Mouse (Mus musculus): ENCODE measurements around the gene Thada. TPM values are rescaled to one million over a fixed set of nuclear protein-coding genes. Genes with fewer than 3 reads are reported as not detected.

Gene Thada
- polyA plus RNA-seq, 1 experiment from 2014 or later, result 8.1 TPM

- WGBS, result 80% methylated on average over 11 of the region's 11 CpGs
- H3K9ac ChIP-seq (ENCODE audit: low read length), result no peak overlapping the region
- H3K27me3 ChIP-seq (ENCODE audit: control insufficient read depth, insufficient read depth, low read length), result no peaks in the 10 kb centered on the region
- H3K4me2 ChIP-seq (ENCODE audit: low read length), result no peak overlapping the region
- no peak overlapping the region for H3K4me3 ChIP-seq (ENCODE audit: control insufficient read depth in 1 of 2, insufficient read depth in 1 of 2, low read depth in 1 of 2, low read length in 2 of 2)
- H3K4me1 ChIP-seq (ENCODE audit: control insufficient read depth in 2 of 2, insufficient read depth in 2 of 2, low read length in 2 of 2), result peaks cover 20 to 41% of the 10 kb centered on the region in 2 experiments
- no peak for ATAC-seq (ENCODE audit: insufficient number of reproducible peaks, insufficient read depth, low FRiP score, low read depth)
- H3K27ac ChIP-seq (replicated peaks in 1 of 2; ENCODE audit: control insufficient read depth in 1 of 2, insufficient read depth in 1 of 2, low read depth in 2 of 2, low read length in 2 of 2), result peak overlapping the region in 1 of 2 experiments; percentile 12; a peak in 2 of 4 replicates
- H3K9me3 ChIP-seq (ENCODE audit: control insufficient read depth, low read length), result no peaks in the 10 kb centered on the region
- no peaks in the 10 kb centered on the region for H3K36me3 ChIP-seq (ENCODE audit: control insufficient read depth, insufficient read depth, low read length)
These were observed 97.6 kb downstream of the Thada start for GRCm38 (mm10) chr17:84368213-84369014.

GRCm38 (mm10) chr17:84367663-84368062 is 98.3 kb downstream of the Thada start:
- no peak for ATAC-seq (ENCODE audit: insufficient number of reproducible peaks, insufficient read depth, low FRiP score, low read depth)
- Histone ChIP-seq H3K36me3 (ENCODE audit: control insufficient read depth, insufficient read depth, low read length) (no peaks in the 10 kb centered on the region), H3K4me2 (ENCODE audit: low read length) (no peak overlapping the region), H3K4me1 (ENCODE audit: control insufficient read depth in 2 of 2, insufficient read depth in 2 of 2, low read length in 2 of 2) (peaks cover 20 to 44% of the 10 kb centered on the region in 2 experiments), H3K9me3 (ENCODE audit: control insufficient read depth, low read length) (no peaks in the 10 kb centered on the region), H3K9ac (ENCODE audit: low read length) (no peak overlapping the region), H3K27me3 (ENCODE audit: control insufficient read depth, insufficient read depth, low read length) (no peaks in the 10 kb centered on the region), H3K4me3 (ENCODE audit: control insufficient read depth in 1 of 2, insufficient read depth in 1 of 2, low read depth in 1 of 2, low read length in 2 of 2) (no peak overlapping the region), H3K27ac (replicated peaks in 1 of 2; ENCODE audit: control insufficient read depth in 1 of 2, insufficient read depth in 1 of 2, low read depth in 2 of 2, low read length in 2 of 2) (no peak overlapping the region)
- 93% methylated on average over 3 of the region's 3 CpGs for WGBS

DNA sequence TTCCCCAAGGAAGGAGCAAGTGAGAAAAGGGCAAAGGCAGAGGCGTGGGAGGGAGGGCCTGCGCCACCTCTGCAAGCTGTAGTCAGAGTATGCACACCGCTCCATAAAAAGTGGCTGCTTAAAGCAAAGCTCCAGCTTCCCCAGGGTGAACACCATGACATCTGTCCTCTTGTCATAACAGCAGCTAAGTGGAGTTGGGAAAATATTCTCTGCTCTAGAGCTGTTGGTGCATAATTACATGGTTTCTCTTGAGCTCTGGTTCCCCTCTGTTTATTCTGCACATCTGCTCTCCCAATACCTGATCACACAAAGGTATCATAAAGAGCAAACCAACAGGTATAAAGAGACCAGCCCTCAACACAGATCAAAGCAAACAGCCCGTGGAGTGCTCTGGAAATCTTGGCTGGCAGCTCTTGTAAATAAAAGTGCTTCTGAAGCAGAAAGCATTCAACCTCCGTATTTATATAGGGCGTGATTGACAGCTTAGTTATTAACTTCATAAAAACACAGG is 100.2 kb downstream of the Thada start:
- Histone ChIP-seq H3K9me3 (ENCODE audit: control insufficient read depth, low read length) (no peaks in the 10 kb centered on the region), H3K4me3 (ENCODE audit: control insufficient read depth in 1 of 2, insufficient read depth in 1 of 2, low read depth in 1 of 2, low read length in 2 of 2) (no peak overlapping the region), H3K4me1 (ENCODE audit: control insufficient read depth in 2 of 2, insufficient read depth in 2 of 2, low read length in 2 of 2) (peaks cover 15 to 37% of the 10 kb centered on the region in 2 experiments), H3K9ac (ENCODE audit: low read length) (no peak overlapping the region), H3K27ac (replicated peaks in 1 of 2; ENCODE audit: control insufficient read depth in 1 of 2, insufficient read depth in 1 of 2, low read depth in 2 of 2, low read length in 2 of 2) (peak overlapping the region; percentile 4 to 56; a peak in 3 of 4 replicates), H3K36me3 (ENCODE audit: control insufficient read depth, insufficient read depth, low read length) (no peaks in the 10 kb centered on the region), H3K4me2 (ENCODE audit: low read length) (no peak overlapping the region), H3K27me3 (ENCODE audit: control insufficient read depth, insufficient read depth, low read length) (no peaks in the 10 kb centered on the region)
- ATAC-seq (ENCODE audit: insufficient number of reproducible peaks, insufficient read depth, low FRiP score, low read depth), result no peak
- 57% methylated on average over 6 of the region's 6 CpGs for WGBS

GRCm38 (mm10) chr17:84365006-84365716 is 100.8 kb downstream of the Thada start:
- ATAC-seq (ENCODE audit: insufficient number of reproducible peaks, insufficient read depth, low FRiP score, low read depth), result no peak
- H3K4me2 ChIP-seq (ENCODE audit: low read length), result no peak overlapping the region
- H3K27ac ChIP-seq (replicated peaks in 1 of 2; ENCODE audit: control insufficient read depth in 1 of 2, insufficient read depth in 1 of 2, low read depth in 2 of 2, low read length in 2 of 2), result peak overlapping the region; percentile 4 to 56; a peak in 3 of 4 replicates
- H3K9me3 ChIP-seq (ENCODE audit: control insufficient read depth, low read length), result no peaks in the 10 kb centered on the region
- H3K27me3 ChIP-seq (ENCODE audit: control insufficient read depth, insufficient read depth, low read length), result no peaks in the 10 kb centered on the region
- H3K36me3 ChIP-seq (ENCODE audit: control insufficient read depth, insufficient read depth, low read length), result no peaks in the 10 kb centered on the region
- H3K4me3 ChIP-seq (ENCODE audit: control insufficient read depth in 1 of 2, insufficient read depth in 1 of 2, low read depth in 1 of 2, low read length in 2 of 2), result no peak overlapping the region
- 82% methylated on average over 9 of the region's 9 CpGs for WGBS
- H3K4me1 ChIP-seq (ENCODE audit: control insufficient read depth in 2 of 2, insufficient read depth in 2 of 2, low read length in 2 of 2), result peaks cover 15 to 31% of the 10 kb centered on the region in 2 experiments
- H3K9ac ChIP-seq (ENCODE audit: low read length), result no peak overlapping the region

GRCm38 (mm10) chr17:84363444-84363843 is 102.6 kb downstream of the Thada start:
- Histone ChIP-seq H3K9ac (ENCODE audit: low read length) (no peak overlapping the region), H3K27ac (replicated peaks in 1 of 2; ENCODE audit: control insufficient read depth in 1 of 2, insufficient read depth in 1 of 2, low read depth in 2 of 2, low read length in 2 of 2) (no peak overlapping the region), H3K36me3 (ENCODE audit: control insufficient read depth, insufficient read depth, low read length) (peaks cover 6% of the 10 kb centered on the region; the same call in 1 of the 2 replicates), H3K27me3 (ENCODE audit: control insufficient read depth, insufficient read depth, low read length) (no peaks in the 10 kb centered on the region), H3K4me3 (ENCODE audit: control insufficient read depth in 1 of 2, insufficient read depth in 1 of 2, low read depth in 1 of 2, low read length in 2 of 2) (no peak overlapping the region), H3K4me2 (ENCODE audit: low read length) (no peak overlapping the region), H3K4me1 (ENCODE audit: control insufficient read depth in 2 of 2, insufficient read depth in 2 of 2, low read length in 2 of 2) (peaks cover 10 to 16% of the 10 kb centered on the region in 2 experiments; a peak in 3 of 4 replicates), H3K9me3 (ENCODE audit: control insufficient read depth, low read length) (no peaks in the 10 kb centered on the region)
- ATAC-seq (ENCODE audit: insufficient number of reproducible peaks, insufficient read depth, low FRiP score, low read depth), result no peak
- WGBS, result 19% methylated on average over 2 of the region's 2 CpGs

- no peak overlapping the region for H3K27ac ChIP-seq (replicated peaks in 1 of 2; ENCODE audit: control insufficient read depth in 1 of 2, insufficient read depth in 1 of 2, low read depth in 2 of 2, low read length in 2 of 2)
- H3K27me3 ChIP-seq (ENCODE audit: control insufficient read depth, insufficient read depth, low read length), result no peaks in the 10 kb centered on the region
- no peak overlapping the region for H3K4me3 ChIP-seq (ENCODE audit: control insufficient read depth in 1 of 2, insufficient read depth in 1 of 2, low read depth in 1 of 2, low read length in 2 of 2)
- H3K9ac ChIP-seq (ENCODE audit: low read length), result no peak overlapping the region
- no peak for ATAC-seq (ENCODE audit: insufficient number of reproducible peaks, insufficient read depth, low FRiP score, low read depth)
- no peaks in the 10 kb centered on the region for H3K9me3 ChIP-seq (ENCODE audit: control insufficient read depth, low read length)
- H3K4me1 ChIP-seq (ENCODE audit: control insufficient read depth in 2 of 2, insufficient read depth in 2 of 2, low read length in 2 of 2), result peaks cover 10 to 15% of the 10 kb centered on the region in 2 experiments; a peak in 3 of 4 replicates
- 87% methylated on average over 13 of the region's 13 CpGs for WGBS
- H3K36me3 ChIP-seq (ENCODE audit: control insufficient read depth, insufficient read depth, low read length), result peaks cover 7% of the 10 kb centered on the region; the same call in 1 of the 2 replicates
- no peak overlapping the region for H3K4me2 ChIP-seq (ENCODE audit: low read length)
These were observed 103.3 kb downstream of the Thada start for GRCm38 (mm10) chr17:84362581-84363286.

DNA sequence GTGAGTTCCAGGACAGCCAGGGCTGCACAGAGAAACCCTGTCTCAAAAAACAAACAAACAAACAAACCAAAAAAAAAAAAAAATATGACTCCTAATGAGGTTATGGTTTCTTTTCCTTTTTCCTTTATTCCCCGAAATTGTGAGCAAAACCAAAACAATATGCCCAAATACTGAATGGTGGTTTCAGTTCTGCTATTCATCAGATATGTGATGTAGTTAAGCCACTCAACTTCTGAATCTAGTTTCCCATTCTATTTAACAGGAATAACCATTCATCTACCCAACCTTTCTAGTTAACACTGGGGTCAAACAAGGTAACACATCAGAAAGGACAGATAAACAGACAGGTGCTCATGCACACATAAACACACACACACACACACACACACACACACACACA is 105.0 kb downstream of the Thada start:
- H3K4me3 ChIP-seq (ENCODE audit: control insufficient read depth in 1 of 2, insufficient read depth in 1 of 2, low read depth in 1 of 2, low read length in 2 of 2), result no peak overlapping the region
- no peak overlapping the region for H3K4me2 ChIP-seq (ENCODE audit: low read length)
- no peaks in the 10 kb centered on the region for H3K27me3 ChIP-seq (ENCODE audit: control insufficient read depth, insufficient read depth, low read length)
- H3K9ac ChIP-seq (ENCODE audit: low read length), result no peak overlapping the region
- H3K4me1 ChIP-seq (ENCODE audit: control insufficient read depth in 2 of 2, insufficient read depth in 2 of 2, low read length in 2 of 2), result peaks cover 10 to 17% of the 10 kb centered on the region in 2 experiments; a peak in 3 of 4 replicates
- no peak for ATAC-seq (ENCODE audit: insufficient number of reproducible peaks, insufficient read depth, low FRiP score, low read depth)
- WGBS, result 74% methylated on average over 1 of the region's 1 CpGs
- no peak overlapping the region for H3K27ac ChIP-seq (replicated peaks in 1 of 2; ENCODE audit: control insufficient read depth in 1 of 2, insufficient read depth in 1 of 2, low read depth in 2 of 2, low read length in 2 of 2)
- no peaks in the 10 kb centered on the region for H3K9me3 ChIP-seq (ENCODE audit: control insufficient read depth, low read length)
- H3K36me3 ChIP-seq (ENCODE audit: control insufficient read depth, insufficient read depth, low read length), result peaks cover 9% of the 10 kb centered on the region; the same call in 1 of the 2 replicates

All from heart, embryonic 14.5 days (tissue).